19 mouse cellular contexts compared by ENCODE assay signal in genomic region chr7:98548839-98549238, GRCm38 (mm10). TPM values are rescaled to one million over a fixed set of nuclear protein-coding genes. Genes with fewer than 3 reads are reported as not detected.
DNase-seq lines count a peak whose midpoint lies in the region; ATAC-seq lines count a peak whose summit lies in the region.
"Had no signal": no experiment of that assay in that cellular context is flagged by ENCODE, and none has a peak within 500 bp of the region (broad histone marks: within the 10 kb centered on the region; RNA-seq: fewer than 3 reads in every experiment).

No protein-coding gene starts in this region.

- H3K36me3 ChIP-seq in heart, embryonic 13.5 days = no peaks in the 10 kb centered on the region
- no peaks in the 10 kb centered on the region for H3K36me3 ChIP-seq in forebrain, embryonic 14.5 days (ENCODE audit: control insufficient read depth, insufficient read depth, low read length)
- H3K36me3 ChIP-seq in neural tube, embryonic 15.5 days = no peaks in the 10 kb centered on the region
- H3K36me3 ChIP-seq: embryonic facial prominence, embryonic 12.5 days; hindbrain, embryonic 13.5 days; liver, embryonic 15.5 days; midbrain, embryonic 12.5 days; stomach, embryonic 15.5 days had no signal

- peak overlapping the region; percentile 54 for H3K27ac ChIP-seq in heart, embryonic 13.5 days (replicated peaks)
- H3K27ac ChIP-seq in forebrain, embryonic 14.5 days (ENCODE audit: low read depth, low read length) = no peak overlapping the region
- H3K27ac ChIP-seq in neural tube, embryonic 15.5 days (replicated peaks) = no peak overlapping the region
- H3K27ac ChIP-seq: embryonic facial prominence, embryonic 12.5 days; hindbrain, embryonic 13.5 days; liver, embryonic 15.5 days; midbrain, embryonic 12.5 days; stomach, embryonic 15.5 days had no signal

- peaks cover 50% of the 10 kb centered on the region for H3K4me1 ChIP-seq in heart, embryonic 13.5 days
- no peaks in the 10 kb centered on the region for H3K4me1 ChIP-seq in forebrain, embryonic 14.5 days (ENCODE audit: control insufficient read depth, insufficient read depth, low read length)
- H3K4me1 ChIP-seq in neural tube, embryonic 15.5 days = peaks cover 6% of the 10 kb centered on the region
- H3K4me1 ChIP-seq: liver, embryonic 15.5 days; midbrain, embryonic 12.5 days had no signal

- DNase-seq in heart, adult 11 months = peak; percentile 98
- no peak for DNase-seq in heart, postnatal 25 days (ENCODE audit: low spot score)
- DNase-seq in lung, postnatal 10 days = peak; percentile 28
- DNase-seq in lung, postnatal 4 days = no peak
- DNase-seq in cerebellum, postnatal 36 days = no peak
- DNase-seq in forebrain, embryonic 14.5 days (ENCODE audit: low spot score) = no peak
- DNase-seq: cerebellum, adult 8-10 months; left cerebral cortex, postnatal 4 days; thymus, postnatal 25 days had no signal

- H3K27me3 ChIP-seq in heart, embryonic 13.5 days (replicated peaks) = no peaks in the 10 kb centered on the region
- no peaks in the 10 kb centered on the region for H3K27me3 ChIP-seq in forebrain, embryonic 14.5 days (replicated peaks; ENCODE audit: control insufficient read depth, insufficient read depth, low read length)
- no peaks in the 10 kb centered on the region for H3K27me3 ChIP-seq in neural tube, embryonic 15.5 days (replicated peaks)
- H3K27me3 ChIP-seq: embryonic facial prominence, embryonic 12.5 days; hindbrain, embryonic 13.5 days; liver, embryonic 15.5 days; midbrain, embryonic 12.5 days; stomach, embryonic 15.5 days had no signal

- no peaks in the 10 kb centered on the region for H3K9me3 ChIP-seq in heart, embryonic 13.5 days
- H3K9me3 ChIP-seq in forebrain, embryonic 14.5 days (replicated peaks; ENCODE audit: control insufficient read depth, low read length) = no peaks in the 10 kb centered on the region
- no peaks in the 10 kb centered on the region for H3K9me3 ChIP-seq in neural tube, embryonic 15.5 days (replicated peaks)
- H3K9me3 ChIP-seq: embryonic facial prominence, embryonic 12.5 days; hindbrain, embryonic 13.5 days; liver, embryonic 15.5 days; midbrain, embryonic 12.5 days; stomach, embryonic 15.5 days had no signal

- H3K4me3 ChIP-seq in heart, embryonic 13.5 days = no peak overlapping the region
- no peak overlapping the region for H3K4me3 ChIP-seq in forebrain, embryonic 14.5 days (ENCODE audit: low read depth, low read length)
- no peak overlapping the region for H3K4me3 ChIP-seq in neural tube, embryonic 15.5 days (replicated peaks)
- H3K4me3 ChIP-seq: embryonic facial prominence, embryonic 12.5 days; hindbrain, embryonic 13.5 days; liver, embryonic 15.5 days; midbrain, embryonic 12.5 days; stomach, embryonic 15.5 days had no signal

- ATAC-seq in heart, embryonic 13.5 days (ENCODE audit: extremely low read depth, insufficient number of reproducible peaks, low FRiP score, low TSS enrichment) = no peak
- no peak for ATAC-seq in forebrain, embryonic 14.5 days
- ATAC-seq in neural tube, embryonic 15.5 days (ENCODE audit: low FRiP score) = no peak
- ATAC-seq: activated CD4-positive, CD25-positive, alpha-beta regulatory T cell, adult 4 months; forebrain, embryonic 16.5 days had no signal

- 24% methylated on average over 3 of the region's 3 CpGs for WGBS in heart, embryonic 13.5 days
- WGBS in forebrain, embryonic 14.5 days = 54% methylated on average over 3 of the region's 3 CpGs
- WGBS in neural tube, embryonic 15.5 days = 48% methylated on average over 3 of the region's 3 CpGs

- H3K4me2 ChIP-seq in heart, embryonic 13.5 days = no peak overlapping the region
- no peak overlapping the region for H3K4me2 ChIP-seq in forebrain, embryonic 14.5 days (ENCODE audit: low read length)
- no peak overlapping the region for H3K4me2 ChIP-seq in neural tube, embryonic 15.5 days
- H3K4me2 ChIP-seq: embryonic facial prominence, embryonic 12.5 days; hindbrain, embryonic 13.5 days; liver, embryonic 15.5 days; midbrain, embryonic 12.5 days; stomach, embryonic 15.5 days had no signal

- no peak overlapping the region for H3K9ac ChIP-seq in heart, embryonic 13.5 days
- H3K9ac ChIP-seq in forebrain, embryonic 14.5 days (ENCODE audit: low read length) = no peak overlapping the region
- H3K9ac ChIP-seq in neural tube, embryonic 15.5 days (replicated peaks) = no peak overlapping the region
- H3K9ac ChIP-seq: embryonic facial prominence, embryonic 12.5 days; hindbrain, embryonic 13.5 days; liver, embryonic 15.5 days; midbrain, embryonic 12.5 days; stomach, embryonic 15.5 days had no signal

- intact Hi-C loops in heart, postnatal 25 days (cut with DNase I) = no loop called here

RNA-seq across cellular contexts. Expression of gene Lrrc32, which starts 59.8 kb away (rescaled TPM):
- 10 to 100 TPM; 10.7 to 11.4 TPM for total RNA-seq in heart, postnatal 25 days (2021)
- polyA plus RNA-seq in heart, embryonic 13.5 days (2015; fragmentation: Nextera tagmentation; extraction: Ambion mirVana) = 4.9 and 6.0 TPM in 2 replicates
- 2.3 and 3.0 TPM in 2 replicates for polyA plus RNA-seq in forebrain, embryonic 14.5 days (2014; fragmentation: Nextera tagmentation; extraction: Ambion mirVana)
- 3.1 and 5.5 TPM in 2 replicates for polyA plus RNA-seq in neural tube, embryonic 15.5 days (2015; fragmentation: Nextera tagmentation; extraction: Ambion mirVana)
- total RNA-seq: MEL had no signal

Comparison
In these comparisons a context has a peak if more than half of its experiments do, and no peak if none do; other contexts are left out.
1. DNase-seq: peak in heart, adult 11 months (single experiment) and lung, postnatal 10 days (single experiment); none in heart, postnatal 25 days (single experiment), lung, postnatal 4 days (0 of 2), cerebellum, postnatal 36 days (0 of 2) and forebrain, embryonic 14.5 days (single experiment).